Mouse (Mus musculus) cerebellum, adult 2 months (tissue): ENCODE measurements around the gene Gmcl1.

Source experiments
- CTCF ChIP-seq: fragments of 200-500 bp; IDR thresholded peaks from 2 replicates; pipeline ENCODE4 v1.5.1; 2011; ENCODE audit warnings: low read depth, mild to moderate bottlenecking, control low read depth, low read length, moderate library complexity, borderline replicate concordance; ENCODE audit not compliant: insufficient read depth
- POLR2A ChIP-seq: fragments of 200-500 bp; IDR thresholded peaks from 2 replicates; pipeline ENCODE4 v1.6.1; 2011; ENCODE audit warnings: low read length, control low read depth, borderline replicate concordance; ENCODE audit not compliant: insufficient read depth

- TF ChIP-seq CTCF = no peak
- no peak for TF ChIP-seq POLR2A
These were observed 35.8 kb upstream of the Gmcl1 start for GRCm38 (mm10) chr6:86768938-86769337.
